Mouse (Mus musculus) hindbrain, embryonic 10.5 days (tissue): ENCODE measurements around the gene Myoz1. TPM values are rescaled to one million over a fixed set of nuclear protein-coding genes. Genes with fewer than 3 reads are reported as not detected.

ENCODE experiments used
- polyA plus RNA-seq: library from polyadenylated mRNA; unstranded; fragments of >200 nt; fragmentation: Nextera tagmentation; extraction: Ambion mirVana; gene quantifications from 2 replicates; pipeline ENCODE4 v1.2.1, GENCODE M21; 2016

The Myoz1 gene
- polyA plus RNA-seq, 1 experiment from 2014 or later = 0.51 TPM

Other genes with a start within 250 kb of the Myoz1 start
- 1.0 and 1.3 TPM in 2 replicates for gene Cfap70, start 204.3 kb downstream of the Myoz1 start, polyA plus RNA-seq
- gene Anxa7, start 176.4 kb downstream of the Myoz1 start, polyA plus RNA-seq = 12.8 and 16.2 TPM in 2 replicates
- gene Mss51, start 159.6 kb downstream of the Myoz1 start, polyA plus RNA-seq = 0.80 and 0.88 TPM in 2 replicates
- gene Ppp3cb, start 110.0 kb downstream of the Myoz1 start, polyA plus RNA-seq = 39.7 and 44.8 TPM in 2 replicates
- gene Usp54, start 15.5 kb downstream of the Myoz1 start, polyA plus RNA-seq = 12.7 and 14.0 TPM in 2 replicates
- 0.21 and 0.46 TPM in 2 replicates for gene Synpo2l, start 11.8 kb upstream of the Myoz1 start, polyA plus RNA-seq
- 111 and 112 TPM in 2 replicates for gene Sec24c, start 17.8 kb upstream of the Myoz1 start, polyA plus RNA-seq
- 20.1 and 20.7 TPM in 2 replicates for gene Fut11, start 38.4 kb upstream of the Myoz1 start, polyA plus RNA-seq
- 250 and 263 TPM in 2 replicates for gene Chchd1, start 46.5 kb upstream of the Myoz1 start, polyA plus RNA-seq
- 32.5 and 40.3 TPM in 2 replicates for gene Zswim8, start 51.0 kb upstream of the Myoz1 start, polyA plus RNA-seq
- 23.3 and 28.3 TPM in 2 replicates for gene Ndst2, start 78.0 kb upstream of the Myoz1 start, polyA plus RNA-seq
- gene Camk2g, start 137.5 kb upstream of the Myoz1 start, polyA plus RNA-seq = 38.2 and 48.8 TPM in 2 replicates
- 0.47 and 0.52 TPM in 2 replicates for gene Plau, start 180.1 kb upstream of the Myoz1 start, polyA plus RNA-seq